Mouse (Mus musculus): Measurements from ENCODE around the gene Mgst2.

Gene Mgst2

GRCm38 (mm10) chr3:51701281-51701751, 41.2 kb downstream of the Mgst2 start:
- peak; percentile 65 for DNase-seq (ENCODE audit: low read depth, low spot score)

DNA sequence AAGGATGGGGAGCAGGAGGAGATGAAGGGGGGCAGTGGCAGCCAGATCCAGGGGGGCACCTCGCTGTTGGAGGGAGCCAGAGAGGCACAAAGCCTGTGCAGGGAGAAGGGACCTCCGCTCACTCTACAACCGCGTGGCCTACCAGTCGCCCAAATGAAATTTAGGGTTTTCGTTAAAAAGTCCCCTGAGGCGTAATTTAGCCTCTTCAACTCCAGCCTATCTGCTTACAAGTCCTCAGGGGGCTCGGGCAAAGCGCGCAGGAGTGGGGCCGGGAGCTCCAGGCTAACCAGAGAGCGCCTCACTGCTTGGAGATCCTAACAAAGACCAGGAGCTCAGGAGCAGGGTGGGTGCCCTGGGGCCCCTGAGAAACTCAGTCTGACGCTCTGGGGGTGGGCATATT, 41.8 kb downstream of the Mgst2 start:
- no peak for DNase-seq (ENCODE audit: low read depth, low spot score)

- DNase-seq (ENCODE audit: low read depth, low spot score), result no peak
Observed at GRCm38 (mm10) chr3:51702701-51703286, 42.6 kb downstream of the Mgst2 start.

GRCm38 (mm10) chr3:51703478-51703877, 43.3 kb downstream of the Mgst2 start:
- DNase-seq (ENCODE audit: low read depth, low spot score), result no peak

DNA sequence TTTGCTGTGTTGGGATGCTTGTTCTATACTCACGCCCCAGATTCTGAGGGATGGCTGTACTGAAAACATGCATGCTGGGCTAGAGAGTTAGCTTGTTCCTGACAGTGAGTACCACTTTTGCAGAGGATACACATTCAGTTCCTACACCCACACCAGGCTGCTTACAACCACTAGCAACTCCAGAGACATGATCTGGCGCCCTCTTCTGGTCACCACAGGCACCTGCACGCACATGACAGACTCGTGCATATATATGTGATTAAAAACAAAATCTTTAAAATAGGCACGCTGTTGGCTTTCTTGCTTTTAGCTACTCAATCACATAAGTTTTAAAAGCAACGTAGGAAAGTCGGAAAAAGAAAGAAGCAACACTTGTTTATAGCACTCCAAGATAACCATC, 45.1 kb downstream of the Mgst2 start:
- DNase-seq (ENCODE audit: low read depth, low spot score), result no peak

DNA sequence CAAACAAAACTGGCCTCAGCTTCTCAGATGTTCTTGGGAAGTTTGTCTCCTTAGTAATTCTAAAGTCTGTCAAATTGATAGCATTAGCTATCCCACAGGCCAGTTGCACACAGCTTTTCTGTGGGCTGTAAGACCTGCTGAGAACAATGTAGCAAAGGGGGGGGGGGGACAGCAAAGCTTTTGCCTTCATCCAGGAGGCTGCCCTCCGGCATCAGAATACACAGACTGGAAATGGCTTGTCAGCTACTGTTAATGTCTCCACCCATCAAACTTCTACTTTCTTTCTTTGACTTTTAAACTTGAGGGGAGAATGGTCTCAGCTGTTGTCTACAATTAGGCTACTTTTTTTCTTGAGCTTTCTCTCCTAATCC, 48.2 kb downstream of the Mgst2 start:
- no peak for DNase-seq (ENCODE audit: low read depth, low spot score)

- peak; percentile 96 for DNase-seq (ENCODE audit: low read depth, low spot score)
Observed at GRCm38 (mm10) chr3:51708746-51709411, 48.7 kb downstream of the Mgst2 start.

GRCm38 (mm10) chr3:51712382-51712781, 52.2 kb downstream of the Mgst2 start:
- DNase-seq (ENCODE audit: low read depth, low spot score), result no peak

- no peak for DNase-seq (ENCODE audit: low read depth, low spot score)
Observed at GRCm38 (mm10) chr3:51713233-51713632, 53.1 kb downstream of the Mgst2 start.

- no peak for DNase-seq (ENCODE audit: low read depth, low spot score)
Observed at GRCm38 (mm10) chr3:51714469-51714868, 54.3 kb downstream of the Mgst2 start.

- DNase-seq (ENCODE audit: low read depth, low spot score), result no peak
Observed at GRCm38 (mm10) chr3:51717455-51717854, 57.3 kb downstream of the Mgst2 start.

DNA sequence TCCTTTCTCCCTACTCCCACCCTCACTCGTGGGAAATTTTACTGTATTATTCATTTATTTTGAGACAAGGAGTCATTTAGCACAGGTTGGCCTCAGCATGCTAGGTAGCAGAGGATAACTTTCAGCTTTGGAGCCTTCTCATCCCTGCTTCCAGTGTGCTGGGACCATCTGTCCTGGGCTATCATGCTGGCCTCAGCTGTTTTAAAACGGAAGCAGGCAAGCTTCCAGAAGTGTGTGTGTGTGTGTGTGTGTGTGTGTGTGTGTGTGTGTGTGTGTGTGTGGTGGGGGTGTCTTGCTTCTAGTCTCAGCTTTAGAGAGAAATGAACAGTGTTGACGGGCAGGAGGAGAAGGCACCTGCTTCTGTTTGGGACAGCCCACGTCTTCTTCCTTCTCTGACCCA, 57.7 kb downstream of the Mgst2 start:
- no peak for DNase-seq (ENCODE audit: low read depth, low spot score)

DNA sequence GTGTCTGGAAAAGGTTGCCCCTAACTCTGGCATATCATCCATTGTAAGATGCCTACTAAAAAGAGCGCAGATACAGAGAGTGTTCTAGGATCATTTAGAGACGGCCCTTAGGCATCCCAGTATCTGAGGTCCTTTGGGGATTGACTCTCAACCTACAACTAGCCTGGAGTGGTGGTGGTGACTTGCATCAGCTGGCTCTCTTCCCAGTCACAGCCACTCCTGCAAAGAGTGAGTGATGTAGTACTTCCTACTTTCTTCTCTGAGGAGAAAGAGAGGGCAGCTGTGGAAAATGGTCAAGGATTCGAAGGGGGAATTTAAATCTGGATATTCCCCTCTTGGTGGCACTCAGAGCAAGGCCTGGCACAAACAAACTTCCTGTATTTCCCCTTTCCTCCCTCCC, 59.2 kb downstream of the Mgst2 start:
- no peak for DNase-seq (ENCODE audit: low read depth, low spot score)

- DNase-seq (ENCODE audit: low read depth, low spot score), result no peak
Observed at GRCm38 (mm10) chr3:51719982-51720381, 59.8 kb downstream of the Mgst2 start.

GRCm38 (mm10) chr3:51726257-51726656, 66.1 kb downstream of the Mgst2 start:
- no peak for DNase-seq (ENCODE audit: low read depth, low spot score)

- DNase-seq (ENCODE audit: low read depth, low spot score), result no peak
Observed at GRCm38 (mm10) chr3:51727487-51727886, 67.3 kb downstream of the Mgst2 start.

DNA sequence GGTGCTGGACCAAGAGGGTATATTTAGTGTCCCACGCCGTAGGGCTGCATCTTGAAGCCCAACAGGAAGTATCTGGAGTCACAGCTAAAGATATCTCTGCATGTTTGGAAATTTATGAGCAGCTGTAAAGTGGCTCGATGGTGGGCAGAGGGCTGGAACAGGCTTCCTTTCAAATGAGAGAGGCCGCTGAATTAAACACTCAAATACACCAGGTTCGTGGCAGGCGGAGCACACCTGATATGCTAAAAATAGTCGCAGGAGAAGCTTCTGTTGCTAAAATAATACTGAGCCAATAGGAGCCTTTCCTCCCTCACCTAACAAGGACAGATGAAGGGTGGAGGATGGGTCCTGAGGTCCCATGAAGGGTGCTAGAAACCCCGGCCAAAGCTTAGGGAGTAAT, 67.8 kb downstream of the Mgst2 start:
- DNase-seq (ENCODE audit: low read depth, low spot score), result no peak

- no peak for DNase-seq (ENCODE audit: low read depth, low spot score)
Observed at GRCm38 (mm10) chr3:51728456-51728855, 68.3 kb downstream of the Mgst2 start.

DNA sequence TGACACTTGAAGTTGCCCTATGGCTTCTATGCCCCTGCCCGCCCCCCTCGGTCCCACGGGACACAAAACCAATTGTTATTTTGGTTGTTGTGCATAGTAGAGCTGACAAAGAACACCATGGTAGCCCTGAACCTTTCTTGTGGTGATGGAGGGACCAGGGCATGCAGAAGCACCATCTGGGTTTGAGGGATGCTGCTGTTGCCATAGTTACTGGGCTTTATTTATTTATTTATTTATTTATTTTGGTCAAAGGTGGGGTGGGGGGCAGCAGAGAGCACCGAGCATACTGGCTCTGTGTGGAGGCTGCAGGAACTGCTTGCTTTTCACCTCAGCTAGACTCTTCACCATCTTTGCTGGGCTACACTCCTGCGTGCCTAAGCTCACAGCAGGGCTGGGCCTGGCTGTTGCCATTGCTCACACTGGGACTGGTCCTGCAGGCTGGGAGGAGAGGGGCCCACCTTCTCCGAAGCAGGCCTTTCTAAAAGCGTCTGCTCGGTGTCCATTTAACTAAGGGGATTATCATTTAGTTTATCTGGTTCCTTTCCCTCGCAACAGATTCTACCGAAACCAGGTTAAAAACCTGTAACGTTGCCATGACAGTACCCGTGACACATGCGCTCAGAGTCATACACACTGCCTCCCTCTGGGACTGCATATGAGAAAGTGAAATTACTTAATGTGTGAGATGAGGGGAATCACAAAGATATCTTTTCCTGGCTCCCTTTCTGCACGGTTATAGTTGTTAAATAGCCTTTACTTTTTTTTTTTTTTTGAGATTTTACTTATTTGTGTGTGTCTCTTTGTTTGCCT, 69.2 kb downstream of the Mgst2 start:
- DNase-seq (ENCODE audit: low read depth, low spot score), result no peak

GRCm38 (mm10) chr3:51730662-51731061, 70.5 kb downstream of the Mgst2 start:
- DNase-seq (ENCODE audit: low read depth, low spot score), result no peak

DNA sequence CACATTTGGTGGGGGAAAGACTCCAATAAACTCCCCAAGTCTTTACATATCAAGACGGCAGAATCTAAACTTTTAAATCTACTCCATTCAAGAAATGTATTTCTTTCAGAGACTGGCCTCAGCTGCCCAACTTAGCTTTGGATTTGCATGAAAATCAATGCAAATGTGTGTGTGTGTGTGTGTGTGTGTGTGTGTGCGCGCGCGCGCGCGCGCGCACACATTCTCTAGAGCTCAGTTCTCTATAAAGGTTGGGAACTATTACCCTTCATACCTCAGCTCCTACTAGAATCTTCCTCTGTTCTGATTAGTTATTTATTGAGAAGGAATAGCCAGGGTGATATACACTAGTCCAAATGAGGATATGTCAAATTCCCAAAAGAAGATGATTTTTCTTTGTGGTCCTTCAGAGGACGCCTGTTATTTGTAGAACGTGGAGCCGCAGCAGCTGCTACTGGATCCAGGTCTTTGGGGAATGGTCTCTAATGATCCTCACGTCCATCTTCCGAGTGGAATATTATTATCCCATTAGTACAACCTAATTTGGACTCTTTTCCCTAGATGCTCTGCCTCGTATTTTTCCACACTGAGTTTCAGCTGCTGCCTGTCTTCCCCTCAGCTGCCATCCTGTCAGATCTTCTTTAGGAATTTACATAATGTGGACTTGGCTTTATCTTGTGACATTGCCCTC, 71.9 kb downstream of the Mgst2 start:
- no peak for DNase-seq (ENCODE audit: low read depth, low spot score)
